ENCODE assay signal across 8 mouse cellular contexts in genomic region chr14:30479361-30479948, GRCm38 (mm10). TPM values are rescaled to one million over a fixed set of nuclear protein-coding genes. Genes with fewer than 3 reads are reported as not detected.
DNase-seq lines count a peak whose midpoint lies in the region; ATAC-seq and TF ChIP-seq lines count a peak whose summit lies in the region.

Gene Dcp1a (plus strand): TSS chr14:30479535.

- H3K4me2 ChIP-seq in heart, embryonic 11.5 days = peak within 1 kb of the TSS; percentile 84
- peak within 1 kb of the TSS; percentile 76 for H3K4me2 ChIP-seq in kidney, embryonic 16.5 days (replicated peaks; ENCODE audit: low read depth, low read length)
- peak within 1 kb of the TSS; percentile 98 for H3K4me2 ChIP-seq in myocyte (ENCODE audit: low read depth)

- H3K27me3 ChIP-seq in C2C12 (ENCODE audit: control insufficient read depth, insufficient read depth, insufficient read length) = peaks cover 2% of the 10 kb centered on the region
- no peaks in the 10 kb centered on the region for H3K27me3 ChIP-seq in erythroblast, embryonic 14.5 days (ENCODE audit: control insufficient read depth)
- H3K27me3 ChIP-seq in heart, embryonic 11.5 days (ENCODE audit: control insufficient read depth, insufficient read depth, low read length) = no peaks in the 10 kb centered on the region
- no peaks in the 10 kb centered on the region for H3K27me3 ChIP-seq in kidney, embryonic 16.5 days (ENCODE audit: insufficient read depth, low read length)
- H3K27me3 ChIP-seq in liver, adult 2 months (ENCODE audit: control insufficient read depth, insufficient read depth, low read length) = no peaks in the 10 kb centered on the region
- H3K27me3 ChIP-seq in myocyte (ENCODE audit: control insufficient read depth, insufficient read depth, insufficient read length) = peaks cover 8% of the 10 kb centered on the region
- no peaks in the 10 kb centered on the region for H3K27me3 ChIP-seq in splenic B cell, adult 2 months (ENCODE audit: control insufficient read depth, insufficient read depth, low read length, poor library complexity, severe bottlenecking)

- TF ChIP-seq POLR2A in brain, embryonic 14.5 days (IDR thresholded peaks at IDR 0.05; ENCODE audit: borderline replicate concordance, extremely low read depth, insufficient read depth, insufficient read length, poor library complexity, severe bottlenecking) = peak; percentile 45; the same call in 1 of the 2 replicates
- TF ChIP-seq POLR2A in liver, adult 2 months (IDR thresholded peaks at IDR 0.05; ENCODE audit: extremely low read depth, insufficient read depth, low read length) = peak; percentile 76
- peak; percentile 68 for TF ChIP-seq POLR2A in myocyte (IDR thresholded peaks at IDR 0.05; ENCODE audit: insufficient read length, low read depth)

- H3ac ChIP-seq in C2C12 (ENCODE audit: control insufficient read depth, insufficient read length, low read depth) = peak within 1 kb of the TSS; percentile 87
- peak within 1 kb of the TSS; percentile 89 for H3ac ChIP-seq in myocyte (ENCODE audit: control insufficient read depth, insufficient read length)

- H3K79me2 ChIP-seq in C2C12 (ENCODE audit: control insufficient read depth, insufficient read depth) (peaks cover 32% of the 10 kb centered on the region), myocyte (ENCODE audit: control insufficient read depth, insufficient read depth) (peaks cover 18% of the 10 kb centered on the region)
- peaks cover 3% of the 10 kb centered on the region; the same call in 1 of the 2 replicates for H3K79me2 ChIP-seq in liver, adult 2 months (ENCODE audit: control insufficient read depth, insufficient read depth, low read length)

- H3K4me1 ChIP-seq in erythroblast, embryonic 14.5 days (ENCODE audit: control insufficient read depth) = peaks cover 18% of the 10 kb centered on the region
- peaks cover 6% of the 10 kb centered on the region for H3K4me1 ChIP-seq in heart, embryonic 11.5 days (ENCODE audit: control insufficient read depth, insufficient read depth, low read length)
- peaks cover 10% of the 10 kb centered on the region for H3K4me1 ChIP-seq in kidney, embryonic 16.5 days (ENCODE audit: insufficient read depth, low read length)
- peaks cover 4% of the 10 kb centered on the region for H3K4me1 ChIP-seq in liver, adult 2 months (ENCODE audit: control insufficient read depth, insufficient read depth, low read length)

- no peak for TF ChIP-seq CTCF in C2C12 (IDR thresholded peaks at IDR 0.05; ENCODE audit: control insufficient read depth, insufficient read depth, insufficient read length)
- no peak for TF ChIP-seq CTCF in brain, embryonic 14.5 days (IDR thresholded peaks at IDR 0.05; ENCODE audit: borderline replicate concordance, extremely low read depth, insufficient read depth, insufficient read length)
- 0 out of 2 replicates have a peak, but pooled peaks have one; percentile 9 for TF ChIP-seq CTCF in liver, adult 2 months (IDR thresholded peaks at IDR 0.05; ENCODE audit: low read depth, low read length)

- peak; percentile 99 for DNase-seq in brain, embryonic 14.5 days (ENCODE audit: low read depth)
- peak; percentile 91 for DNase-seq in liver, adult 2 months (ENCODE audit: extremely low read depth, low read depth, low spot score)
- peak; percentile 98 for DNase-seq in splenic B cell, adult 2 months (ENCODE audit: low read depth, low spot score)

- no peaks in the 10 kb centered on the region for H3K9me3 ChIP-seq in erythroblast, embryonic 14.5 days (ENCODE audit: control insufficient read depth, low read length)
- H3K9me3 ChIP-seq in heart, embryonic 11.5 days (replicated peaks; ENCODE audit: control insufficient read depth, low read length) = no peaks in the 10 kb centered on the region
- no peaks in the 10 kb centered on the region for H3K9me3 ChIP-seq in kidney, embryonic 16.5 days (ENCODE audit: low read length)

- H3K36me3 ChIP-seq in C2C12 (ENCODE audit: control insufficient read depth, insufficient read depth) (peaks cover 25% of the 10 kb centered on the region), myocyte (ENCODE audit: control insufficient read depth, insufficient read depth) (peaks cover 12% of the 10 kb centered on the region)
- peaks cover 28% of the 10 kb centered on the region for H3K36me3 ChIP-seq in erythroblast, embryonic 14.5 days (ENCODE audit: control insufficient read depth)
- 0 out of 2 replicates have a peak, but pooled peaks cover 2% of the 10 kb centered on the region for H3K36me3 ChIP-seq in heart, embryonic 11.5 days (ENCODE audit: control insufficient read depth, insufficient read depth, low read length)
- H3K36me3 ChIP-seq in kidney, embryonic 16.5 days (ENCODE audit: insufficient read depth, low read length) = peaks cover 15% of the 10 kb centered on the region
- H3K36me3 ChIP-seq in liver, adult 2 months (ENCODE audit: control insufficient read depth, insufficient read depth, low read length) = peaks cover 6% of the 10 kb centered on the region; the same call in 1 of the 2 replicates
- H3K36me3 ChIP-seq in splenic B cell, adult 2 months (ENCODE audit: control insufficient read depth, insufficient read depth, low read length, poor library complexity, severe bottlenecking) = no peaks in the 10 kb centered on the region; the same call in 1 of the 2 replicates

- peak within 1 kb of the TSS; percentile 91 for H3K27ac ChIP-seq in heart, embryonic 11.5 days (ENCODE audit: low read depth, low read length)
- H3K27ac ChIP-seq in kidney, embryonic 16.5 days (ENCODE audit: low read length) = peak within 1 kb of the TSS; percentile 88
- peak within 1 kb of the TSS; percentile 80 for H3K27ac ChIP-seq in liver, adult 2 months (replicated peaks; ENCODE audit: insufficient read depth, low read depth, low read length)

- under 1% methylated on average over 39 of the region's 39 CpGs for WGBS in heart, embryonic 11.5 days (ENCODE audit: insufficient replicate concordance)
- WGBS in kidney, embryonic 16.5 days = under 1% methylated on average over 39 of the region's 39 CpGs
- WGBS in liver, adult 2 months = under 1% methylated on average over 39 of the region's 39 CpGs

- peak within 1 kb of the TSS; percentile 85 for H3K4me3 ChIP-seq in C2C12 (ENCODE audit: insufficient read depth, poor library complexity, severe bottlenecking)
- peak within 1 kb of the TSS; percentile 93 for H3K4me3 ChIP-seq in erythroblast, embryonic 14.5 days (replicated peaks)
- H3K4me3 ChIP-seq in heart, embryonic 11.5 days (ENCODE audit: low read depth, low read length) = peak within 1 kb of the TSS; percentile 95
- peak within 1 kb of the TSS; percentile 81 for H3K4me3 ChIP-seq in kidney, embryonic 16.5 days (ENCODE audit: low read length)
- peak within 1 kb of the TSS; percentile 90 for H3K4me3 ChIP-seq in liver, adult 2 months (ENCODE audit: insufficient read depth, low read depth, low read length)
- peak within 1 kb of the TSS; percentile 94 for H3K4me3 ChIP-seq in myocyte

- H3K9ac ChIP-seq in heart, embryonic 11.5 days (ENCODE audit: low read depth, low read length) = peak within 1 kb of the TSS; percentile 98
- H3K9ac ChIP-seq in kidney, embryonic 16.5 days (replicated peaks; ENCODE audit: low read length) = peak within 1 kb of the TSS; percentile 88
- H3K9ac ChIP-seq in liver, adult 2 months (ENCODE audit: low read depth, low read length) = peak within 1 kb of the TSS; percentile 90

- ATAC-seq in heart, embryonic 11.5 days (replicated peaks; ENCODE audit: insufficient number of reproducible peaks, low FRiP score, low TSS enrichment) = peak; percentile 95
- peak; percentile 99 for ATAC-seq in kidney, embryonic 16.5 days (ENCODE audit: low FRiP score, low TSS enrichment)

- H3K79me3 ChIP-seq in C2C12 (ENCODE audit: low read depth) = peaks cover 26% of the 10 kb centered on the region

TF ChIP-seq in C2C12, 6 proteins besides CTCF, POLR2A, EP300 and RAD21:
- TF ChIP-seq CEBPB (IDR thresholded peaks at IDR 0.05; ENCODE audit: low read depth) (no peak), USF1 (IDR thresholded peaks at IDR 0.05; ENCODE audit: low read depth) (no peak), MAX (IDR thresholded peaks at IDR 0.05) (peak; percentile 77), MYOG (IDR thresholded peaks at IDR 0.05; ENCODE audit: control insufficient read depth, extremely low read depth, insufficient read length) (no peak)

TF ChIP-seq in myocyte, 11 proteins besides CTCF, POLR2A, EP300 and RAD21:
- TF ChIP-seq MAX (IDR thresholded peaks at IDR 0.05; ENCODE audit: low read depth) = no peak
- no peak for TF ChIP-seq TCF12 (IDR thresholded peaks at IDR 0.05; ENCODE audit: insufficient read depth, poor library complexity, severe bottlenecking)
- no peak for TF ChIP-seq CEBPB (IDR thresholded peaks at IDR 0.05; ENCODE audit: insufficient read depth, poor library complexity, severe bottlenecking)
- TF ChIP-seq MYOD1 (IDR thresholded peaks at IDR 0.05; ENCODE audit: control insufficient read depth in 1 of 3, insufficient read length in 2 of 3, low read depth in 2 of 3) = peak in 1 of 3 experiments; percentile 11
- peak; percentile 65 for TF ChIP-seq SRF (IDR thresholded peaks at IDR 0.05; ENCODE audit: control insufficient read depth, insufficient read length, low read depth)
- TF ChIP-seq USF1 (IDR thresholded peaks at IDR 0.05; ENCODE audit: low read depth) = no peak
- peak; percentile 46 for TF ChIP-seq POLR2AphosphoS2 (IDR thresholded peaks at IDR 0.05; ENCODE audit: insufficient read length, low read depth)
- TF ChIP-seq TCF3 (IDR thresholded peaks at IDR 0.05; ENCODE audit: insufficient read length, low read depth) = no peak
- no peak for TF ChIP-seq REST (IDR thresholded peaks at IDR 0.05; ENCODE audit: insufficient read depth, insufficient read length)
- no peak for TF ChIP-seq E2F4 (IDR thresholded peaks at IDR 0.05; ENCODE audit: insufficient read depth)
- TF ChIP-seq MYOG (IDR thresholded peaks at IDR 0.05; ENCODE audit: control insufficient read depth in 1 of 3, insufficient read depth in 1 of 3, insufficient read length in 2 of 3, low read depth in 2 of 3) = peak in 1 of 3 experiments; percentile 55

RNA-seq across cellular contexts. Expression of gene Dcp1a, which starts in this region (rescaled TPM):
- polyA plus RNA-seq in C2C12 (2012; fragmentation: generic; extraction: Trizol) (7.7 TPM), myocyte (2012; fragmentation: generic; extraction: Trizol) (7.2 TPM)
- 33.5 and 35.4 TPM in 2 replicates for polyA plus RNA-seq in brain, embryonic 14.5 days (2012; rRNA removed)
- polyA plus RNA-seq in erythroblast, embryonic 14.5 days (2012) = 3.3 and 3.8 TPM in 2 replicates
- 21.2 and 21.5 TPM in 2 replicates for polyA plus RNA-seq in heart, embryonic 11.5 days (2014; fragmentation: Nextera tagmentation; extraction: Ambion mirVana)
- polyA plus RNA-seq in kidney, embryonic 16.5 days (2015; fragmentation: Nextera tagmentation; extraction: Ambion mirVana) = 28.3 and 32.1 TPM in 2 replicates
- 6.8 and 8.5 TPM in 2 replicates for total RNA-seq in liver, adult 2 months (2014; rRNA removed)
- 7.4 and 8.9 TPM in 2 replicates for polyA plus RNA-seq in liver, adult 2 months (2012; rRNA removed)

Comparison
In these comparisons a context has a peak if more than half of its experiments do, and no peak if none do; other contexts are left out.
1. Peak in every context shown above with its lines: DNase-seq, ATAC-seq, H3K4me3 ChIP-seq and H3K27ac ChIP-seq.